Mouse (Mus musculus): ENCODE results near the gene Glod5.
"Not testable (repeated sequence)": the region's sequence is repeated elsewhere in the genome, so short reads cannot be mapped to it uniquely, and the experiment has no call there.

DNA sequence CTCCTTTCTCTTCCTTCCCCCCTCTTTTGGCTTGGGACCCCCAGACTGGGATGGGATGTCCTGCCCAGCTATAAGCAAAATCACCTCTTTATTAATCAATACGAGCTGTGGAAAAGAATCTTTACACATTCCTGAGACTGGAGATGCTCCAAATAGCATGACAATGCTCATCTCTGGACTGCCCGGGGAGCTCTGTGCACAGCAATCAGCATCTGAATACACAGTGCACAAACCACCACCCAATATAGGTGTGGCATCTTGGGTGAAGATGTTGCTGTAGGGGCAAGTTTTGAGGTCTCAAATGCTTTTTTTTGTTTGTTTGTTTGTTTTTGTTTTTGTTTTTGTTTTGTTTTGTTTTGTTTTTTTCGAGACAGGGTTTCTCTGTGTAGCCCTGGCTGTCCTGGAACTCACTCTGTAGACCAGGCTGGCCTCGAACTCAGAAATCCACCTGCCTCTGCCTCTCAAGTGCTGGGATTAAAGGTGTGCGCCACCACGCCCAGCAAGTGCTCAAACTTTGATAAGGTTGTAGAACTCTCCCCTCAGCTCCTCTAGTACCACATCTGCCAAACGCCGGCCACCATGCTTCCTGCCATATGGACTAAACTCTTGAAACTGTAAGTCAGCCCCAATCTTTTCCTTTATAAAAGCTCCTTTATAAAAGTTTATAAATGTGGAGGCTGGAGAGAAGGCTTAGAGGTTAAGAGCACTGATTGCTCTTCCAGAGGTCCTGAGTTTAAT lies 32.9 kb upstream of the Glod5 start:
- not testable (repeated sequence) for TF ChIP-seq SMC3 (IDR thresholded peaks at IDR 0.05; ENCODE audit: low read depth, low read length); CTCF (conservative IDR thresholded peaks at IDR 0.05 in 1 of 2, IDR thresholded peaks at IDR 0.05 in 1 of 2; ENCODE audit: low read depth in 2 of 2, low read length in 2 of 2); CHD1 (IDR thresholded peaks at IDR 0.05; ENCODE audit: low read depth, low read length); POLR2A (IDR thresholded peaks at IDR 0.05; ENCODE audit: low read depth, low read length); EP300 (IDR thresholded peaks at IDR 0.05; ENCODE audit: low read length); HCFC1 (IDR thresholded peaks at IDR 0.05; ENCODE audit: low read depth, low read length); MAFK (IDR thresholded peaks at IDR 0.05; ENCODE audit: insufficient replicate concordance, low read length); MAX (IDR thresholded peaks at IDR 0.05; ENCODE audit: low read length); CHD2 (IDR thresholded peaks at IDR 0.05; ENCODE audit: low read length); TCF12 (IDR thresholded peaks at IDR 0.05; ENCODE audit: low read depth, low read length); TBP (conservative IDR thresholded peaks at IDR 0.05; ENCODE audit: low read depth, low read length); ZKSCAN1 (IDR thresholded peaks at IDR 0.05; ENCODE audit: borderline replicate concordance, low read depth, low read length)
